Mouse (Mus musculus): ENCODE data around the gene Tead3.

- TF ChIP-seq CTCF (IDR thresholded peaks at IDR 0.05; ENCODE audit: low read depth), result peak; percentile 93
- peak; percentile 99 for TF ChIP-seq EP300 (optimal IDR thresholded peaks at IDR 0.05)
Observed at GRCm38 (mm10) chr17:28328366-28328928, 22.2 kb downstream of the Tead3 start, which contains the start of gene Rpl10a.

Measured in stomach, postnatal 0 days (tissue).